ENCODE assay signal across 15 mouse cellular contexts in the genomic region with DNA sequence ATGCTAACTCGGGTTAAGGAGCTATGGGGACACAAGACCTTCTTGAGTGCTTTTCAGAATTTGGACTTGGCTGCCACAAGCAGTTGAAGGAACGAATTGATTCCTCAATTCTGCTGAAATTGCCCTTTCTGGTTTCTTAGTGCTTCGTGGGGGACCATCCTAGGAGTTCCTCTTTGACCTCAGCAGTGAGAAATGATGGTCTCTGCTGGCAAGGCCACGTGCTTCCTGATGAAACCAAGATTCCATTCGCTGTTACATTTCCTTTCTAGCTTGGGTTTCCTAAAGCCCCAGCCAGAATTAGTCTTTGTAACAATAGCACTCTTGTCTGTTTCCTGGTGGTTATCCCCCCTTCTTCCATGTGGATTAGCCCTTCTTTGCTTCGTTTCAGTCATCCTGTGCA. TPM values are rescaled to one million over a fixed set of nuclear protein-coding genes. Genes with fewer than 3 reads are reported as not detected.
A peak's percentile ranks its signal among the peaks of the same experiment; 100 is the strongest.
DNase-seq lines count a peak whose midpoint lies in the region; ATAC-seq and TF ChIP-seq lines count a peak whose summit lies in the region.
"Had no signal": no experiment of that assay in that cellular context is flagged by ENCODE, and none has a peak within 500 bp of the region (broad histone marks: within the 10 kb centered on the region; RNA-seq: fewer than 3 reads in every experiment).

No protein-coding gene starts in this region.

- no peak overlapping the region for H3K9ac ChIP-seq in liver, adult 2 months (ENCODE audit: low read depth, low read length)
- H3K9ac ChIP-seq: heart, embryonic 15.5 days; neural tube, embryonic 12.5 days had no signal

- H3K4me3 ChIP-seq in heart, embryonic 10.5 days = no peak overlapping the region
- H3K4me3 ChIP-seq in liver, adult 2 months (ENCODE audit: insufficient read depth, low read depth, low read length) = no peak overlapping the region
- H3K4me3 ChIP-seq in brown adipose tissue, adult 24 weeks (ENCODE audit: insufficient read depth, low read depth, low read length) = no peak overlapping the region
- H3K4me3 ChIP-seq: heart, embryonic 15.5 days; neural tube, embryonic 12.5 days had no signal

- no peak for TF ChIP-seq CTCF in liver, adult 2 months (IDR thresholded peaks at IDR 0.05; ENCODE audit: low read depth, low read length)

- H3K4me1 ChIP-seq in heart, embryonic 10.5 days = peaks cover 21% of the 10 kb centered on the region
- no peaks in the 10 kb centered on the region for H3K4me1 ChIP-seq in liver, adult 2 months (ENCODE audit: control insufficient read depth, insufficient read depth, low read length)
- peaks cover 13% of the 10 kb centered on the region for H3K4me1 ChIP-seq in brown adipose tissue, adult 24 weeks (ENCODE audit: control insufficient read depth, insufficient read depth, insufficient read length, low read length)
- H3K4me1 ChIP-seq: neural tube, embryonic 12.5 days had no signal

- H3K36me3 ChIP-seq in heart, embryonic 10.5 days = peaks cover 8% of the 10 kb centered on the region; the same call in 1 of the 2 replicates
- H3K36me3 ChIP-seq in liver, adult 2 months (ENCODE audit: control insufficient read depth, insufficient read depth, low read length) = no peaks in the 10 kb centered on the region
- H3K36me3 ChIP-seq: G1E; heart, embryonic 15.5 days; neural tube, embryonic 12.5 days had no signal

- intact Hi-C loops in heart, postnatal 25 days (cut with DNase I) = no loop called here

- no peak overlapping the region for H3K27ac ChIP-seq in heart, embryonic 10.5 days
- no peak overlapping the region for H3K27ac ChIP-seq in liver, adult 2 months (replicated peaks; ENCODE audit: insufficient read depth, low read depth, low read length)
- H3K27ac ChIP-seq in brown adipose tissue, adult 24 weeks (replicated peaks; ENCODE audit: low read depth, low read length) = peak overlapping the region; percentile 32
- H3K27ac ChIP-seq: heart, embryonic 15.5 days; neural tube, embryonic 12.5 days had no signal

- DNase-seq in heart, embryonic 10.5 days (ENCODE audit: low spot score) = peak; percentile 27
- DNase-seq in heart, postnatal 25 days (ENCODE audit: low spot score) = no peak
- DNase-seq in liver, adult 2 months (ENCODE audit: extremely low read depth, low read depth, low spot score) = peak; percentile 28
- DNase-seq in liver = no peak
- DNase-seq in cerebellum, adult 8-10 months = no peak
- DNase-seq in urinary bladder, adult 2 months (ENCODE audit: low spot score) = no peak
- DNase-seq: cerebellum, adult 11-12 months; right cerebral cortex, postnatal 25 days; thymus, adult 2 months had no signal

- TF ChIP-seq POLR2A in liver, adult 2 months (IDR thresholded peaks at IDR 0.05; ENCODE audit: extremely low read depth, insufficient read depth, low read length) = no peak

- H3K9me3 ChIP-seq in heart, embryonic 10.5 days = no peaks in the 10 kb centered on the region
- H3K9me3 ChIP-seq: G1E; heart, embryonic 15.5 days; neural tube, embryonic 12.5 days had no signal

- no peaks in the 10 kb centered on the region for H3K27me3 ChIP-seq in heart, embryonic 10.5 days (ENCODE audit: insufficient read depth, poor library complexity, severe bottlenecking)
- no peaks in the 10 kb centered on the region for H3K27me3 ChIP-seq in liver, adult 2 months (ENCODE audit: control insufficient read depth, insufficient read depth, low read length)
- H3K27me3 ChIP-seq: heart, embryonic 15.5 days; neural tube, embryonic 12.5 days had no signal

- peak; percentile 66 for ATAC-seq in granulocyte monocyte progenitor cell, adult 5-6 weeks (replicated peaks; ENCODE audit: poor library complexity, severe bottlenecking)
- ATAC-seq: forebrain, embryonic 14.5 days had no signal

- peaks cover 2% of the 10 kb centered on the region; the same call in 1 of the 2 replicates for H3K79me2 ChIP-seq in liver, adult 2 months (ENCODE audit: control insufficient read depth, insufficient read depth, low read length)

- 63% methylated on average over 6 of the region's 6 CpGs for WGBS in heart, embryonic 10.5 days
- 76% methylated on average over 6 of the region's 6 CpGs for WGBS in liver, adult 2 months

RNA-seq across cellular contexts. Expression of a gene that starts 32.9 kb away (rescaled TPM):
- 11.1 and 17.0 TPM in 2 replicates for polyA plus RNA-seq in heart, embryonic 10.5 days (2016; fragmentation: Nextera tagmentation; extraction: Ambion mirVana)
- 10 to 100 TPM; 57.1 to 57.9 TPM for total RNA-seq in heart, postnatal 25 days (2021)
- 1.6 and 3.0 TPM in 2 replicates for total RNA-seq in liver, adult 2 months (2014; rRNA removed)
- polyA plus RNA-seq in liver, adult 2 months (2012; rRNA removed) = 0.77 and 1.6 TPM in 2 replicates
- 3.3 TPM in 2 replicates for polyA plus RNA-seq in brown adipose tissue, adult 24 weeks (2012; ENCODE audit: insufficient read depth, insufficient read length, missing spikeins)
- not detected in 2 replicates for total RNA-seq in granulocyte monocyte progenitor cell, adult 5-6 weeks (2014; fragmentation: Nextera tagmentation)
- total RNA-seq in granulocyte monocyte progenitor cell, adult 5-6 weeks (2017) = not detected in 2 replicates
- polyA plus RNA-seq in urinary bladder, adult 2 months (2012; rRNA removed) = 28.6 and 33.4 TPM in 2 replicates
- polyA plus RNA-seq: G1E had no signal

Comparison
In these comparisons a context has a peak if more than half of its experiments do, and no peak if none do; other contexts are left out.
1. DNase-seq: peak in heart, embryonic 10.5 days (single experiment) and liver, adult 2 months (single experiment); none in heart, postnatal 25 days (single experiment), liver (single experiment), cerebellum, adult 8-10 months (single experiment) and urinary bladder, adult 2 months (single experiment).